Mouse (Mus musculus): ENCODE results near the gene Fut1.

The Fut1 gene

DNA sequence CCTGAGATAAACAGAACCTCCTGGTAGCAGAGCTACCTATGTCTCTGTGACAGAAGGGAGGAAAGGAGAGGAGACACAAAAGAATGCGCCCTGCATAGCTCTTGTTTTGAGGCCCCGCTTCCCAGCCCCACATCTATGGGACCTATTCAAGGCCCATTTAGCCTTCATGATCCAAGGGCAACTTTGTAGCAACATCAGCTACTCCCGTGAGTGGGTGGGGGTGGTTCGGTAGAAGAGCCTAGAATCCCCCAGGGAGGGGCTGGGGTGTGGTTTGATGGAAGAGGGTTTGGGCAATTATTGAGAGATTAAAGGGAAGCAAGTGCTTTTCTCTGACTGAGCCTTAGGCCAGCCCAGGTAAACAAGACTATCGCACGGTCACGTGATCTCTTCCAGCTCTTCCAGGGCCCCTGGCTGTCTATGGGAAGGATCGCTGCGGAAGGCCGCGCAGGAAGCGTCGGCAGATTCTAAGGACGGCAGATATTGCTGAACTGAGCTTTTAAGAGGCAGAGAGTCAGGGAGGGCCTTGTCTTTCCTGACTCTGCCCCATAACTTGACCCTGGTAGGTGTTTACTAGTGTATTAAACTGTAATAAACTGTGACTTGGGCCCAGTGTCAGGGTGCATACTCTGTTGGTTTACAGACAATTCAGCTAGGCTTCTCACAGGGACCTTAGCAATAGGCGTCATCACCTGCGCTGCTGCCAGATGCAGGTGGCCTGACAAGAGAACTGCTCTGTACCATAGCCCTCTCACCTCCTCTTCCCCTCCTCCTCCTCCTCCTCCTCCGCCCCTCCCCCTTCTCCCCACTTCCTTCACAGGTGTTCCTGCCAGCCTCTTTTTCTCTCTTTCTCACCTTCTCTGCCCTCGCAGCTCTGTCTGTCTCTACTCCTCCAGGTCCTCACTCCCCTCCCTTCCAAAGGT lies 17.9 kb upstream of the Fut1 start:
- DNase-seq (ENCODE audit: low spot score in 2 of 2), result no peak

DNA sequence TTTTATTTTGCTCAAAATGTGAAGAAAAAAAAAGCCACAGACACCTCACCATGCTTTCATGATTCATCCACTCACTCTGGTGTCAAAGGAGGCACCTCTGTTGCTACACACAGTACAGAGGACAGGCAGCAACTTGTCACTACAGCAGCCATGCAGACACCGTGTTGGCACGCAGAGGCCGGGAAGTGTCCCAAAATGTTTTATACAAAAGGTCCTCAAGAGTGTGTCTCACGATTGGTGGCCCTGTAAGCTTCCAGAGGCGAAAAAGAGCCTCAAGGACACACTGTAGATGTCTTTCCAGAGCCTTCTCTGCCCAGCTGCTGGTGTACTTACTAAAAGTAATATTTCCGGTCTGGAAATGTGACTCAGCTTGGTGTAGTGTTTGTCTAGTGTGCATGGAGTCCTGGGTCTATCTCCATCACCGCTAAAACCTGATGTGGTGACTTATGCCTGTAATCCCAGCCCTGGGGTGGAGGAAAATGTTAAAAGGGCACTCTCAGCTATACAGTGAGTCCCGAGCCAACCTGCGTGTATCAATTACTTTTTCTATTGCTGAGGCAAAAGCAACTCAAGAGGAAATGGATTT lies 11.3 kb upstream of the Fut1 start:
- no peak for DNase-seq (ENCODE audit: low spot score in 2 of 2)

DNA sequence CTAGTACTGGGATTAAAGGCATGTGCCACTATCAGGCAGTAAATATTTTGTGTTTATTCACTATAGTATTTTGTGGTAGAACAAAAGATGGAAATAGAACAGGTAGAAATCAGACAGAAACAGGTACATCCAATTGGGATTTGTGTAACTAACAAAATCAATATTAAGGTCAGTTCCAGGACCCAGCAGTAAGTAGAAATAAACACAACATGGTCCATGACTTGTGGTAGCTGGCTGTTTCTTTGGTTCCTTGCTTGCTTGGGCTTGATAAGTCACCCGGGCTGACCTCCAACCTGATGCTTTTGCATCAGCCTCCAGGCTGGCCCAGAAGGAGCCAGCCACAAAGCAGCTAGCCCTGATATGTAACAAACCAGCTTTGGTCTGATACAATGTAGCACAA lies 7.6 kb upstream of the Fut1 start:
- DNase-seq (ENCODE audit: low spot score in 2 of 2), result no peak

- DNase-seq (ENCODE audit: low spot score in 2 of 2), result no peak
Measured at GRCm38 (mm10) chr7:45616277-45616676, 812 bp upstream of the Fut1 start.

- no peak for DNase-seq (ENCODE audit: low spot score in 2 of 2)
Measured at GRCm38 (mm10) chr7:45618316-45618715, 1.2 kb downstream of the Fut1 start.

- no peak for DNase-seq (ENCODE audit: low spot score in 2 of 2)
Measured at GRCm38 (mm10) chr7:45619592-45619991, 2.5 kb downstream of the Fut1 start.

- DNase-seq (ENCODE audit: low spot score in 2 of 2), result peak in 1 of 2 experiments; percentile 51
Measured at GRCm38 (mm10) chr7:45621443-45621842, 4.4 kb downstream of the Fut1 start, which contains the start of gene Izumo1. TSS of gene Izumo1 (plus strand) at chr7:45621811.

- no peak for DNase-seq (ENCODE audit: low spot score in 2 of 2)
Measured at GRCm38 (mm10) chr7:45623507-45623906, 6.4 kb downstream of the Fut1 start.

DNA sequence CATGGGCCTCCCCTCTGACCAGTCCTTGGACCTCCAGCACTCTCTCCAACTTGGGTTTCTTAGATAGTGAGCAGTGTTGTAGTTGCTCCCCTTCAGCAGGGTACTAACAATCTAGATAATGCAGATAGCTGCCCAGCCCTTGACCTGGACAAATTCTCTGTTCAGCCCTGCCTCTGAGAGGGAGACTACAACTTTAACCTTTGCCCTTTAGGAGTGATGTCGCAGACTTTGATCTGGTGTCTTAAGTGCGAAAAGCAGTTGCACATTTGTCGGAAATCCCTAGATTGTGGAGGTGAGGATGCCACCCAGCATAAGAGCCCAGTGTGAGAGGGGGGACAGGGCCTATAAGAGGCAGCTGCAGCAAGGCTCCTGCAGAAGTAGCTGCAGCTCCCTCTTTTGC lies 7.6 kb downstream of the Fut1 start:
- no peak for DNase-seq (ENCODE audit: low spot score in 2 of 2)

- DNase-seq (ENCODE audit: low spot score in 2 of 2), result no peak
Measured at GRCm38 (mm10) chr7:45625481-45625880, 8.4 kb downstream of the Fut1 start.

DNA sequence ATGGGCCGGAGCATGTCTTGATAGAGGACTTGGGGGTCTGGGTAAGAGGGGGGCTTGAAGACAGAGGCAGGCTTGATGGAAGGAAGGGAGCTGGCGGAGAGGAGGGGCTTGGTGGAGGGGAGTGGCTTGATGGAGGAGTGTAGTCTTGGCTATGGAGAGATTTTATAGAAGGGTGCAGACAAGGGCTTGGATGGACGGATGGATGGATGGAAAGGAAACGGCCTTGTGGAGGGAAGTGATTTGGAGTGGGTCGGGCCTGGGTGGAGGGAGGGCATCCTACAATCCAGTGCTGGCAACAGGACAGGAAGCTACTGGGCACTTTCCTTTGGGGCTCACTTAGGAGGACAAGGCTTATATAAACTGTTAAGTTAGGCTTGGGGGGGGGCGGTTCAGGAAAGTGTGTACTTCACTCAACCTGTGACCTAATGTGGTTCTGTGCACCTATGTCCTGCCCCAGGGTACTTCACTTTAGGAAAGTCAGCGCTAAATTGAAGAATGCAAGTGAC lies 9.5 kb downstream of the Fut1 start:
- peak in 1 of 2 experiments; percentile 27 for DNase-seq (ENCODE audit: low spot score in 2 of 2)

DNA sequence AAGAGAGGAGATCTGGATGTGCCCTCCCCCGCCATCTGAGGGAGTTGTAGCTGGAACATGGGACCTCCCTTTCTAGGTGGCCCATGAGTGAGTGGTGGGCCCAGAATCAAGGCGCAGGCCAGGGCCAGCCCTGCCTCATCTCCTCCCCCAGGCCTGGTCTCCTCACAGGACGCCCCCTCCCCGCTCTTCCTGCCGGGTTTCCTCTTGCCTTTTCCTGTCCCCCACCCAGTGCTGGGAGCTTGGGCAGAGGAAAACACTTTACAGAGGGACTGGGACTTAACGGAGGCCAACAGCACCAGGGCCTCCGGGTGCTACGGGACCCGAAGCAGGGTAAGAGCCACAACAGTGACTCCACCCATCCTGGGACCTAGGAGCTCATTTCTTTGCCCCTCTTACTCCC lies 10.2 kb downstream of the Fut1 start, which contains the start of gene Rasip1:
Gene Rasip1, plus strand, starts transcription at position 228 of the 400 bp plus-strand sequence.
- peak; percentile 72 to 83 for DNase-seq (ENCODE audit: low spot score in 2 of 2)

DNA sequence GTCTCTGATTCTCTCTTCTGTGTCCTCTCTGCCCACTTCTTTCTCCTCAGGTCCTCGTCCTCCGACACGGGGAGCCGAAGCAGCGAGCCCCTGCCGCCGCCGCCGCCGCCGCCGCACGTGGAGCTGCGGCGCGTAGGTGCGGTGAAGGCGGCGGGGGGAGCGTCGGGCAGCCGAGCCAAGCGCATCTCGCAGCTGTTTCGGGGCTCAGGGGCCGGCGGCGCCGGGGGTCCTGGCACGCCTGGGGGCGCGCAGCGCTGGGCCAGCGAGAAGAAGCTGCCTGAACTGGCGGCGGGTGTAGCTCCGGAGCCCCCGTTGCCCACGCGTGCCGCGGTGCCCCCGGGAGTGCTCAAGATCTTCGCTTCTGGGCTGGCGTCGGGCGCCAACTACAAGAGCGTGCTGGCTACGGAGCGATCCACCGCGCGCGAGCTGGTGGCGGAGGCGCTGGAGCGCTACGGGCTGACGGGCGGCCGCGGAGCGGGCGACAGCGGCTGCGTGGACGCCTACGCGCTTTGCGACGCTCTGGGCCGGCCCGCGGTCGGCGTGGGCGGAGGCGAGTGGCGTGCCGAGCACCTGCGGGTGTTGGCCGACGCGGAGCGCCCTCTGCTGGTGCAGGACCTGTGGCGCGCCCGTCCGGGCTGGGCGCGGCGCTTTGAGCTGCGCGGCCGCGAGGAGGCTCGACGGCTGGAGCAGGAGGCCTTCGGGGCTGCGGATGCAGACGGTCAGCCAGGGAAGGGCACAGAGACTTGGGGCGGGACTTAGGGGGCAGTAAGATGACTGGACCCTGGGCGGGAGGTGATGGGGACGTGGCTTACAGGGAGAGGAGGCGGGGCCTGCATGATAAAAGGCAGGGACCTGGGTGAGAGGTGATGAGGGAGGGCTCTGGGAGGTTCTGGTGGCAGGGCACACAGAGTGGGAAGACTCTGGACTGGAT lies 11.5 kb downstream of the Fut1 start:
- DNase-seq (ENCODE audit: low spot score in 2 of 2), result peak; percentile 78 to 83

DNA sequence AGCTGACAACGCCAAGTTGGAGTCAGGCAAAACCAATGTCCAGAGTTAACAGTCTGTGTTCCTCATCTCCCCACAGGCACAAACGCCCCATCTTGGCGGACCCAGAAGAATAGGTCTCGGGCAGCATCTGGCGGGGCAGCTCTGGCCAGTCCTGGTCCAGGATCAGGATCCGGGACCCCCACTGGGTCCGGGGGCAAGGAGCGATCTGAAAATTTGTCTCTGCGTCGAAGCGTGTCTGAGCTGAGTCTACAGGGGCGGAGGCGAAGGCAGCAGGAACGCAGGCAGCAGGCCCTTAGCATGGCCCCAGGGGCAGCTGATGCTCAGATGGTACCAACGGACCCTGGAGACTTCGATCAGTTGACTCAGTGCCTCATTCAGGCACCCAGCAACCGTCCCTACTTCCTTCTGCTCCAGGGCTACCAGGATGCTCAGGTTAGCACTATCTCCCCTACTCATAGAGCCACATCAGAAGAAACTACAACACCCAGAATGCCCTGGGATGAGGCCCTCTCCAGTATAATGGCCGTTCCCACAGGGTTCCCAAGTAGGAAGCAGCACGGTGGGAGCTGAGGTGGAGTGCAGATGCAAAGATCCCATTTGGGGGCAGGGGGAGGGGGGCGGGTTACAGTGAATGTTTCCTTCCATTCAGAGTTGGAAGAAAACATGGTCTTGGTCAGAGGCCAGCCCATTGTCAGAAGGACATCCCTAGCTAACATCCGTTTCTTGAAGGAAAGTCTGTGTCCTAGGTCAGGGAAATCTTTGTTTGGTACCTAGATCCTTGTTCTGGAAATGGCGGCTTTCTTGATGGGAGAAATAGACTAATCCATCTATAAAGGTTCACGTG lies 13.2 kb downstream of the Fut1 start:
- peak in 1 of 2 experiments; percentile 38 for DNase-seq (ENCODE audit: low spot score in 2 of 2)

DNA sequence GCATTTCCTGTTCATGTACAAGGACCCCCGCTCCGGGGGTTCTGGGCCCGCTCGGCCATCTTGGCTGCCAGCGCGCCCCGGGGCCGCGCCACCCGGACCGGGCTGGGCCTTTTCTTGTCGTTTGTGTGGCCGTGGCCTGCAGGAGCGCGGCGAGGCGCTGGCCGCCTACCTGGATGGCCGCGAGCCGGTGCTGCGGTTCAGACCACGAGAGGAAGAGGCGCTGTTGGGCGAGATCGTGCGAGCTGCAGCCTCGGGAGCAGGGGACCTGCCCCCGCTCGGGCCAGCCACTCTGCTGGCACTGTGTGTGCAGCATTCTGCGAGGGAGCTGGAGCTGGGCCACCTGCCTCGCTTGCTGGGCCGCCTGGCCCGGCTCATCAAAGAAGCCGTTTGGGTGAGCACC lies 15.4 kb downstream of the Fut1 start:
- no peak for DNase-seq (ENCODE audit: low spot score in 2 of 2)

- peak; percentile 63 to 78 for DNase-seq (ENCODE audit: low spot score in 2 of 2)
Measured at GRCm38 (mm10) chr7:45634946-45635681, 18.0 kb downstream of the Fut1 start.

- DNase-seq (ENCODE audit: low spot score in 2 of 2), result peak; percentile 48 to 65
Measured at GRCm38 (mm10) chr7:45635711-45636688, 18.9 kb downstream of the Fut1 start.

DNA sequence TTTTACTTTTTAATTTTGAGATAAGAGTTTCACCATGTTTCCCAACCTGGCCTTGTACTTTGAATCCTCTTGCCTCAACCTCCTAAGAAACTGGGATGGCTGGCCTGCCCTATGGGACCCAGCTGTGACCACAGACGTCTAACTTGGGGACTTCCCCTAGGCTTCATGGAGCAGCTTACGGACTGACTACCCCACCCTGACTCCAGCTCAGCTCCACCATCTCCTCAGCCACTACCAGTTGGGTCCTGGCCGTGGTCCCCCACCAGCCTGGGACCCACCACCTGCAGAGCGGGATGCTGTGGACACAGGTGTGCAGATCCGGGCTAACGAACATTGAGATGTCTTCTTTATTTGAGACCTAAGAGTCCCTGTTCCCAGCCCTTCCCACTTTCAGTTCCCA lies 20.6 kb downstream of the Fut1 start:
- DNase-seq (ENCODE audit: low spot score in 2 of 2), result no peak
